Mouse (Mus musculus) MEL-GATA-1-ER (cell line): Measurements from ENCODE around the gene Pde4d.

Experiments used
- DNase-seq: peaks from one replicate; pipeline ENCODE4 v3.0.0-alpha.2; 2012; ENCODE audit warnings: low read depth; ENCODE audit errors: extremely low read depth

Gene Pde4d

GRCm38 (mm10) chr13:109685296-109686115 lies 1235.8 kb downstream of the Pde4d start:
- peak; percentile 70 for DNase-seq

- no peak for DNase-seq
Observed at GRCm38 (mm10) chr13:109686116-109686876, 1236.5 kb downstream of the Pde4d start.

- DNase-seq, result no peak
Observed at GRCm38 (mm10) chr13:109686906-109687305, 1237.2 kb downstream of the Pde4d start.

- DNase-seq, result peak; percentile 84
Observed at GRCm38 (mm10) chr13:109688195-109688594, 1238.4 kb downstream of the Pde4d start.

- no peak for DNase-seq
Observed at GRCm38 (mm10) chr13:109689176-109689575, 1239.4 kb downstream of the Pde4d start.

GRCm38 (mm10) chr13:109690558-109690957 lies 1240.8 kb downstream of the Pde4d start:
- DNase-seq, result no peak

GRCm38 (mm10) chr13:109692851-109693250 lies 1243.1 kb downstream of the Pde4d start:
- no peak for DNase-seq

GRCm38 (mm10) chr13:109693769-109694168 lies 1244.0 kb downstream of the Pde4d start:
- no peak for DNase-seq

- no peak for DNase-seq
Observed at GRCm38 (mm10) chr13:109694293-109694692, 1244.5 kb downstream of the Pde4d start.

- DNase-seq, result no peak
Observed at GRCm38 (mm10) chr13:109695098-109695497, 1245.3 kb downstream of the Pde4d start.

- DNase-seq, result no peak
Observed at GRCm38 (mm10) chr13:109706141-109706540, 1256.4 kb downstream of the Pde4d start.

GRCm38 (mm10) chr13:109706579-109706978 lies 1256.8 kb downstream of the Pde4d start:
- DNase-seq, result no peak

- no peak for DNase-seq
Observed at GRCm38 (mm10) chr13:109707154-109707553, 1257.4 kb downstream of the Pde4d start.

- DNase-seq, result no peak
Observed at GRCm38 (mm10) chr13:109708326-109708725, 1258.6 kb downstream of the Pde4d start.

GRCm38 (mm10) chr13:109714581-109714980 lies 1264.8 kb downstream of the Pde4d start:
- DNase-seq, result no peak

GRCm38 (mm10) chr13:109715321-109715720 lies 1265.6 kb downstream of the Pde4d start:
- no peak for DNase-seq

GRCm38 (mm10) chr13:109720127-109720713 lies 1270.5 kb downstream of the Pde4d start:
- no peak for DNase-seq

- no peak for DNase-seq
Observed at GRCm38 (mm10) chr13:109722237-109723119, 1272.7 kb downstream of the Pde4d start.

- no peak for DNase-seq
Observed at GRCm38 (mm10) chr13:109727346-109727745, 1277.6 kb downstream of the Pde4d start.

- no peak for DNase-seq
Observed at GRCm38 (mm10) chr13:109729612-109730011, 1279.9 kb downstream of the Pde4d start.
